Mouse (Mus musculus) embryonic facial prominence, embryonic 11.5 days (tissue): ENCODE measurements around the gene Hnrnph3. TPM values are rescaled to one million over a fixed set of nuclear protein-coding genes. Genes with fewer than 3 reads are reported as not detected.

ENCODE experiments used
- ATAC-seq: fragments of 200-750 bp; cut with Nextera tagmentation; replicated peaks from 2 replicates; pipeline ENCODE4 v1.8.0; 2017; ENCODE audit warnings: low read depth; ENCODE audit not compliant: insufficient number of reproducible peaks, low FRiP score, low TSS enrichment
- DNase-seq: peaks from one replicate; pipeline ENCODE4 v3.0.0-alpha.2; 2015; ENCODE audit warnings: low spot score
- H3K27ac ChIP-seq: fragments of 300-500 bp; sonication (generic); replicated peaks from 2 replicates; pipeline ENCODE4 v1.5.1; 2014; ENCODE audit warnings: mild to moderate bottlenecking, low read depth, low read length, control low read depth
- H3K27me3 ChIP-seq: fragments of 300-500 bp; sonication (generic); 2 replicates; pipeline ENCODE4 v1.6.1; 2014; ENCODE audit warnings: mild to moderate bottlenecking, low read length, moderate library complexity, mixed read lengths; ENCODE audit not compliant: control insufficient read depth, insufficient read depth
- H3K36me3 ChIP-seq: fragments of 300-500 bp; sonication (generic); replicated peaks from 2 replicates; pipeline ENCODE4 v1.6.1; 2014; ENCODE audit warnings: low read depth, mild to moderate bottlenecking, low read length, moderate library complexity, mixed read lengths; ENCODE audit not compliant: control insufficient read depth, insufficient read depth
- H3K4me1 ChIP-seq: fragments of 300-500 bp; sonication (generic); 2 replicates; pipeline ENCODE4 v1.6.1; 2014; ENCODE audit warnings: low read length, mixed read lengths; ENCODE audit not compliant: control insufficient read depth, insufficient read depth
- H3K4me2 ChIP-seq: fragments of 300-500 bp; sonication (generic); 2 replicates; pipeline ENCODE4 v1.6.1; 2014; ENCODE audit warnings: low read depth, mild to moderate bottlenecking, control low read depth, low read length, moderate library complexity
- H3K4me3 ChIP-seq: fragments of 300-500 bp; sonication (generic); 2 replicates; pipeline ENCODE4 v1.5.1; 2014; ENCODE audit warnings: low read depth, low read length, control low read depth
- H3K9ac ChIP-seq: fragments of 300-500 bp; sonication (generic); replicated peaks from 2 replicates; pipeline ENCODE4 v1.6.1; 2014; ENCODE audit warnings: mild to moderate bottlenecking, control low read depth, low read length
- H3K9me3 ChIP-seq: fragments of 300-500 bp; sonication (generic); replicated peaks from 2 replicates; pipeline ENCODE4 v1.6.1; 2016; ENCODE audit warnings: mild to moderate bottlenecking, low read length, inconsistent platforms, mixed read lengths; ENCODE audit not compliant: control insufficient read depth
- WGBS: fragments of 180-500 bp; shearing (Covaris S2); extraction: QIAGEN DNeasy Blood & Tissue Kit; methylation state at CpG from one replicate; pipeline ENCODE4 v1.1.7; 2014; 5-methylcytosine and 5-hydroxymethylcytosine counted together
- polyA plus RNA-seq: library from polyadenylated mRNA; unstranded; fragments of >200 nt; fragmentation: Nextera tagmentation; extraction: Ambion mirVana; gene quantifications from 2 replicates; pipeline ENCODE4 v1.2.1, GENCODE M21; 2014

Gene Hnrnph3
- polyA plus RNA-seq, 1 experiment from 2014 or later, result 125 TPM

- ATAC-seq (no peak), DNase-seq (no peak)
- Histone ChIP-seq H3K4me2 (no peak overlapping the region), H3K9ac (no peak overlapping the region), H3K27ac (no peak overlapping the region), H3K27me3 (no peaks in the 10 kb centered on the region), H3K4me1 (no peaks in the 10 kb centered on the region), H3K4me3 (no peak overlapping the region), H3K36me3 (peaks cover 3% of the 10 kb centered on the region), H3K9me3 (no peaks in the 10 kb centered on the region)
- 60% methylated on average over 16 of the region's 16 CpGs for whole genome bisulfite sequencing
These were observed 52.2 kb downstream of the Hnrnph3 start for GRCm38 (mm10) chr10:62971821-62972220.

GRCm38 (mm10) chr10:62966291-62966690 is 57.7 kb downstream of the Hnrnph3 start:
- Histone ChIP-seq H3K27me3 (no peaks in the 10 kb centered on the region), H3K4me2 (no peak overlapping the region), H3K9ac (no peak overlapping the region), H3K27ac (no peak overlapping the region), H3K9me3 (no peaks in the 10 kb centered on the region), H3K4me1 (no peaks in the 10 kb centered on the region), H3K36me3 (peaks cover 11% of the 10 kb centered on the region), H3K4me3 (no peak overlapping the region)
- WGBS, result 93% methylated on average over 15 of the region's 15 CpGs
- ATAC-seq (no peak), DNase-seq (no peak)

DNA sequence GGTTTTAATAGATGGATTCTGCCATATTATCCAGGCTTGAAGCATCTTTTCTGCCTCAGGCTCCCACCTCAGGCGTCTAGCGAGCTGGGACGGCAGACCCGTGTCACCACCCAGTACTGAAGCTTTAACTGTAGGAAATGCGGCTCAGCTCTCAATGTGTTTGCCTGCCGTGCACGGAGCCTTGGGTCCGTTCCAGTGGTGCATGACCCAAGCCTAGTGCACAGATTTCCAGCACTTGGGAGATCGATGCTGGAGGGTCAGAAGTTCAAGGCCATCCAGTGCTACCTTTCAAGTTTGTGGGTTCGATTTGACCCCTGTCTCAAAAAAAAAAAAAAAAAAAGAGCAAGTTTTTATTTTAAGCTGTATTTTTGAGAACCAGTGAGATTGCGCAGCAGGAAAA is 58.2 kb downstream of the Hnrnph3 start:
- peaks cover 11% of the 10 kb centered on the region for H3K36me3 ChIP-seq
- no peaks in the 10 kb centered on the region for H3K9me3 ChIP-seq
- no peak overlapping the region for H3K4me2 ChIP-seq
- H3K27ac ChIP-seq, result no peak overlapping the region
- H3K4me1 ChIP-seq, result no peaks in the 10 kb centered on the region
- H3K4me3 ChIP-seq, result no peak overlapping the region
- H3K9ac ChIP-seq, result no peak overlapping the region
- no peak for ATAC-seq
- 90% methylated on average over 11 of the region's 11 CpGs for WGBS
- H3K27me3 ChIP-seq, result no peaks in the 10 kb centered on the region
- no peak for DNase-seq

Other genes with a start within 250 kb of the Hnrnph3 start
- gene Ccar1, start 231.9 kb downstream of the Hnrnph3 start, polyA plus RNA-seq, result 145 and 158 TPM in 2 replicates
- gene Tet1, start 115.2 kb downstream of the Hnrnph3 start, polyA plus RNA-seq, result 27.4 and 30.3 TPM in 2 replicates
- 9.4 and 10.7 TPM in 2 replicates for gene Slc25a16, start 103.6 kb downstream of the Hnrnph3 start, polyA plus RNA-seq
- 29.1 and 30.8 TPM in 2 replicates for gene Dna2, start 77.2 kb downstream of the Hnrnph3 start, polyA plus RNA-seq
- 19.8 and 20.3 TPM in 2 replicates for gene Rufy2, start 44.0 kb downstream of the Hnrnph3 start, polyA plus RNA-seq
- 0.84 and 1.1 TPM in 2 replicates for gene Pbld2, start 98 bp upstream of the Hnrnph3 start, polyA plus RNA-seq
- gene Pbld1, start 35.9 kb upstream of the Hnrnph3 start, polyA plus RNA-seq, result 0.74 and 0.98 TPM in 2 replicates
- gene Atoh7, start 75.4 kb upstream of the Hnrnph3 start, polyA plus RNA-seq, result 1.3 and 3.8 TPM in 2 replicates
- 0.45 TPM in 1 of 2 replicates, not detected in the other for gene Mypn, start 179.7 kb upstream of the Hnrnph3 start, polyA plus RNA-seq
- 53.4 and 57.9 TPM in 2 replicates for gene Herc4, start 219.6 kb upstream of the Hnrnph3 start, polyA plus RNA-seq